Mouse (Mus musculus) Patski (cell line): ENCODE data around the gene Aco1. TPM values are rescaled to one million over a fixed set of nuclear protein-coding genes. Genes with fewer than 3 reads are reported as not detected.

Source experiments
- ATAC-seq: fragments of 100-300 bp; one replicate; pipeline ENCODE4 v1.8.0; 2021
- CTCF ChIA-PET: fragments of 350-600 bp; sonication (Branson Sonifier 250); formaldehyde crosslinking; loops from one replicate; lab custom pipeline; 2022; ENCODE audit warnings: inconsistent platforms; lab: Charles Lee
- POLR2A ChIA-PET: fragments of 350-600 bp; sonication (Branson Sonifier 250); formaldehyde crosslinking; loops from one replicate; lab custom pipeline; 2022; ENCODE audit warnings: antibody characterized with exemption, inconsistent platforms; lab: Charles Lee
- DNase-seq: peaks from one replicate; pipeline ENCODE4 v3.0.0-alpha.2; 2011; ENCODE audit warnings: low read depth, low spot score
- H3K27me3 ChIP-seq: fragments of 371-371 bp; one replicate; pipeline ENCODE4 v1.5.1; 2021
- CTCF ChIP-seq: fragments of 100-300 bp; IDR thresholded peaks from one replicate; pipeline ENCODE4 v1.5.1; 2021
- in situ Hi-C: fragments of 300-500 bp; cut with MboI; formaldehyde crosslinking; loops from 3 replicates; pipeline ENCODE4 v1.11.1; 2018; ENCODE audit warnings: low pct_unique_long_range_greater_than_20kb, mixed read lengths
- polyA plus RNA-seq: library from polyadenylated mRNA; unstranded; gene quantifications from one replicate; pipeline ENCODE4 v1.2.3, GENCODE M21; 2021

Gene Aco1
- polyA plus RNA-seq, 1 experiment from 2014 or later = 49.8 TPM

- ChIA-PET POLR2A (no interaction called here), CTCF (interaction anchor here (1.4 kb wide), 1 partner anchor 146 kb away, joined by 4 read pairs; no protein-coding TSS in a partner anchor)
- DNase-seq = no peak
- ATAC-seq = no peak
- no peak for TF ChIP-seq CTCF
- no peaks in the 10 kb centered on the region for H3K27me3 ChIP-seq
- in situ Hi-C loops = loop anchor here (5.0 kb wide), 1 partner anchor 543 kb away; no protein-coding TSS in a partner anchor
These were observed 3.1 kb upstream of the Aco1 start for GRCm38 (mm10) chr4:40139663-40140255.

- POLR2A ChIA-PET = interaction anchor here (0.6 to 1.2 kb wide), 2 partner anchors 126 to 144 kb away, joined by 3 to 4 read pairs; partner anchors contain the start of gene Topors
- CTCF ChIA-PET = no interaction called here
- no peaks in the 10 kb centered on the region for H3K27me3 ChIP-seq
- ATAC-seq (peak; percentile 52), DNase-seq (no peak)
- in situ Hi-C loops = loop anchor here (5.0 kb wide), 1 partner anchor 539 kb away; no protein-coding TSS in a partner anchor
- TF ChIP-seq CTCF = no peak
These were observed 621 bp downstream of the Aco1 start for GRCm38 (mm10) chr4:40143533-40143871.

- no peak for ATAC-seq
- no peaks in the 10 kb centered on the region for H3K27me3 ChIP-seq
- TF ChIP-seq CTCF = no peak
- no peak for DNase-seq
- ChIA-PET POLR2A (no interaction called here), CTCF (no interaction called here)
- in situ Hi-C loops = loop anchor here (5.0 kb wide), 1 partner anchor 538 kb away; no protein-coding TSS in a partner anchor
These were observed 1.7 kb downstream of the Aco1 start for GRCm38 (mm10) chr4:40144543-40144942.

- in situ Hi-C loops = loop anchor here (5.0 kb wide), 1 partner anchor 537 kb away; no protein-coding TSS in a partner anchor
- DNase-seq (no peak), ATAC-seq (no peak)
- CTCF ChIA-PET = no interaction called here
- no peak for TF ChIP-seq CTCF
- no peaks in the 10 kb centered on the region for H3K27me3 ChIP-seq
- POLR2A ChIA-PET = no interaction called here
These were observed 2.1 kb downstream of the Aco1 start for GRCm38 (mm10) chr4:40144981-40145380.

- in situ Hi-C loops = no loop called here
- DNase-seq = no peak
- CTCF ChIA-PET = no interaction called here
- POLR2A ChIA-PET = no interaction called here
- TF ChIP-seq CTCF = no peak
- H3K27me3 ChIP-seq = no peaks in the 10 kb centered on the region
- no peak for ATAC-seq
These were observed 5.4 kb downstream of the Aco1 start for GRCm38 (mm10) chr4:40148281-40148680.

- in situ Hi-C loops = no loop called here
- ChIA-PET POLR2A (no interaction called here), CTCF (no interaction called here)
- ATAC-seq (no peak), DNase-seq (no peak)
- no peaks in the 10 kb centered on the region for H3K27me3 ChIP-seq
- TF ChIP-seq CTCF = no peak
These were observed 7.2 kb downstream of the Aco1 start for GRCm38 (mm10) chr4:40150046-40150445.

GRCm38 (mm10) chr4:40152771-40153170, 9.9 kb downstream of the Aco1 start:
- POLR2A ChIA-PET = no interaction called here
- DNase-seq (no peak), ATAC-seq (no peak)
- TF ChIP-seq CTCF = no peak
- H3K27me3 ChIP-seq = no peaks in the 10 kb centered on the region
- in situ Hi-C loops = no loop called here
- CTCF ChIA-PET = no interaction called here

- DNase-seq (no peak), ATAC-seq (no peak)
- CTCF ChIA-PET = no interaction called here
- in situ Hi-C loops = no loop called here
- TF ChIP-seq CTCF = no peak
- no peaks in the 10 kb centered on the region for H3K27me3 ChIP-seq
- POLR2A ChIA-PET = no interaction called here
These were observed 10.6 kb downstream of the Aco1 start for GRCm38 (mm10) chr4:40153500-40153899.

GRCm38 (mm10) chr4:40154751-40155150, 11.9 kb downstream of the Aco1 start:
- DNase-seq = no peak
- POLR2A ChIA-PET = no interaction called here
- CTCF ChIA-PET = no interaction called here
- no peak for TF ChIP-seq CTCF
- H3K27me3 ChIP-seq = no peaks in the 10 kb centered on the region
- in situ Hi-C loops = no loop called here
- ATAC-seq = no peak

- no peak for TF ChIP-seq CTCF
These were observed 12.7 kb downstream of the Aco1 start for GRCm38 (mm10) chr4:40155467-40155999.

GRCm38 (mm10) chr4:40156153-40156552, 13.3 kb downstream of the Aco1 start:
- peak; percentile 17 for ATAC-seq
- no peak for TF ChIP-seq CTCF
- ChIA-PET POLR2A (interaction anchor here (2.2 kb wide), 1 partner anchor 9 kb away, joined by 6 read pairs; no protein-coding TSS in a partner anchor), CTCF (interaction anchor here (0.8 kb wide), 1 partner anchor 14 kb away, joined by 3 read pairs; no protein-coding TSS in a partner anchor)
- H3K27me3 ChIP-seq = no peaks in the 10 kb centered on the region
- no peak for DNase-seq
- in situ Hi-C loops = no loop called here

More at GRCm38 (mm10) chr4:40155467-40155999, 12.7 kb downstream of the Aco1 start:
- no peak for DNase-seq
- ChIA-PET CTCF (no interaction called here), POLR2A (interaction anchor here (2.2 kb wide), 1 partner anchor 10 kb away, joined by 6 read pairs; no protein-coding TSS in a partner anchor)
- no peak for ATAC-seq
- no peaks in the 10 kb centered on the region for H3K27me3 ChIP-seq
- in situ Hi-C loops = no loop called here
